Mouse (Mus musculus): ENCODE data around the gene Sh3rf1. TPM values are rescaled to one million over a fixed set of nuclear protein-coding genes. Genes with fewer than 3 reads are reported as not detected.

The Sh3rf1 gene
- polyA plus RNA-seq, 1 experiment from 2014 or later, result 11.4 TPM

GRCm38 (mm10) chr8:61302029-61302368 lies 78.3 kb downstream of the Sh3rf1 start:
- 54% methylated on average over 5 of the region's 5 CpGs for WGBS
- no peak for ATAC-seq (ENCODE audit: insufficient number of reproducible peaks, low FRiP score, low TSS enrichment, low read depth)
- no peak overlapping the region for H3K9ac ChIP-seq

GRCm38 (mm10) chr8:61305451-61306070 lies 81.9 kb downstream of the Sh3rf1 start:
- no peak overlapping the region for H3K4me2 ChIP-seq
- no peak overlapping the region for H3K27ac ChIP-seq
- no peak overlapping the region for H3K9ac ChIP-seq
- H3K4me3 ChIP-seq, result no peak overlapping the region
- no peaks in the 10 kb centered on the region for H3K36me3 ChIP-seq
- WGBS, result 93% methylated on average over 7 of the region's 7 CpGs
- no peak for ATAC-seq (ENCODE audit: insufficient number of reproducible peaks, low FRiP score, low TSS enrichment, low read depth)
- H3K9me3 ChIP-seq, result no peaks in the 10 kb centered on the region
- H3K4me1 ChIP-seq, result peaks cover 19% of the 10 kb centered on the region
- no peaks in the 10 kb centered on the region for H3K27me3 ChIP-seq

More at GRCm38 (mm10) chr8:61302029-61302368, 78.3 kb downstream of the Sh3rf1 start:
- H3K27me3 ChIP-seq, result no peaks in the 10 kb centered on the region
- no peaks in the 10 kb centered on the region for H3K36me3 ChIP-seq
- H3K9me3 ChIP-seq, result no peaks in the 10 kb centered on the region
- H3K4me2 ChIP-seq, result no peak overlapping the region
- H3K27ac ChIP-seq, result no peak overlapping the region
- no peak overlapping the region for H3K4me3 ChIP-seq
- peaks cover 11% of the 10 kb centered on the region; the same call in 1 of the 2 replicates for H3K4me1 ChIP-seq

- 56% methylated on average over 4 of the region's 4 CpGs for WGBS
- H3K9me3 ChIP-seq, result no peaks in the 10 kb centered on the region
- H3K9ac ChIP-seq, result no peak overlapping the region
- H3K4me3 ChIP-seq, result no peak overlapping the region
- H3K27ac ChIP-seq, result no peak overlapping the region
- H3K36me3 ChIP-seq, result no peaks in the 10 kb centered on the region
- no peak overlapping the region for H3K4me2 ChIP-seq
- no peaks in the 10 kb centered on the region for H3K27me3 ChIP-seq
- no peak for ATAC-seq (ENCODE audit: insufficient number of reproducible peaks, low FRiP score, low TSS enrichment, low read depth)
- peaks cover 24% of the 10 kb centered on the region for H3K4me1 ChIP-seq
Observed at GRCm38 (mm10) chr8:61306501-61307112, 82.9 kb downstream of the Sh3rf1 start.

GRCm38 (mm10) chr8:61308896-61309295 lies 85.2 kb downstream of the Sh3rf1 start:
- Histone ChIP-seq H3K36me3 (no peaks in the 10 kb centered on the region), H3K4me3 (no peak overlapping the region), H3K9me3 (no peaks in the 10 kb centered on the region), H3K4me2 (no peak overlapping the region), H3K9ac (no peak overlapping the region), H3K27me3 (no peaks in the 10 kb centered on the region), H3K27ac (no peak overlapping the region), H3K4me1 (peaks cover 20% of the 10 kb centered on the region)
- no peak for ATAC-seq (ENCODE audit: insufficient number of reproducible peaks, low FRiP score, low TSS enrichment, low read depth)

- Histone ChIP-seq H3K36me3 (no peaks in the 10 kb centered on the region), H3K27me3 (no peaks in the 10 kb centered on the region), H3K4me2 (no peak overlapping the region), H3K4me3 (no peak overlapping the region), H3K9me3 (no peaks in the 10 kb centered on the region), H3K4me1 (peaks cover 20% of the 10 kb centered on the region), H3K27ac (no peak overlapping the region), H3K9ac (no peak overlapping the region)
- 35% methylated on average over 20 of the region's 20 CpGs for WGBS
- ATAC-seq (ENCODE audit: insufficient number of reproducible peaks, low FRiP score, low TSS enrichment, low read depth), result no peak
Observed at GRCm38 (mm10) chr8:61309530-61310402, 86.1 kb downstream of the Sh3rf1 start.

GRCm38 (mm10) chr8:61310403-61310871 lies 86.8 kb downstream of the Sh3rf1 start:
- no peak overlapping the region for H3K27ac ChIP-seq

GRCm38 (mm10) chr8:61313016-61313415 lies 89.3 kb downstream of the Sh3rf1 start:
- H3K4me3 ChIP-seq, result no peak overlapping the region
- ATAC-seq (ENCODE audit: insufficient number of reproducible peaks, low FRiP score, low TSS enrichment, low read depth), result no peak
- H3K9ac ChIP-seq, result no peak overlapping the region
- H3K36me3 ChIP-seq, result no peaks in the 10 kb centered on the region
- no peaks in the 10 kb centered on the region for H3K9me3 ChIP-seq
- 70% methylated on average over 7 of the region's 7 CpGs for WGBS
- H3K4me1 ChIP-seq, result peaks cover 22% of the 10 kb centered on the region
- no peak overlapping the region for H3K4me2 ChIP-seq
- H3K27me3 ChIP-seq, result no peaks in the 10 kb centered on the region
- no peak overlapping the region for H3K27ac ChIP-seq

More at GRCm38 (mm10) chr8:61310403-61310871, 86.8 kb downstream of the Sh3rf1 start:
- Histone ChIP-seq H3K27me3 (no peaks in the 10 kb centered on the region), H3K9ac (no peak overlapping the region), H3K4me2 (no peak overlapping the region), H3K36me3 (no peaks in the 10 kb centered on the region), H3K4me1 (peaks cover 20% of the 10 kb centered on the region), H3K9me3 (no peaks in the 10 kb centered on the region), H3K4me3 (no peak overlapping the region)
- ATAC-seq (ENCODE audit: insufficient number of reproducible peaks, low FRiP score, low TSS enrichment, low read depth), result no peak
- 31% methylated on average over 9 of the region's 9 CpGs for WGBS

- 47% methylated on average over 10 of the region's 10 CpGs for WGBS
- H3K9ac ChIP-seq, result no peak overlapping the region
- H3K36me3 ChIP-seq, result no peaks in the 10 kb centered on the region
- H3K4me1 ChIP-seq, result peaks cover 6% of the 10 kb centered on the region; the same call in 1 of the 2 replicates
- no peak for ATAC-seq (ENCODE audit: insufficient number of reproducible peaks, low FRiP score, low TSS enrichment, low read depth)
- H3K27ac ChIP-seq, result no peak overlapping the region
- no peaks in the 10 kb centered on the region for H3K27me3 ChIP-seq
- no peak overlapping the region for H3K4me3 ChIP-seq
- H3K9me3 ChIP-seq, result no peaks in the 10 kb centered on the region
- no peak overlapping the region for H3K4me2 ChIP-seq
Observed at GRCm38 (mm10) chr8:61316012-61316767, 92.5 kb downstream of the Sh3rf1 start.

- ATAC-seq (ENCODE audit: insufficient number of reproducible peaks, low FRiP score, low TSS enrichment, low read depth), result no peak
- WGBS, result 65% methylated on average over 10 of the region's 10 CpGs
- peaks cover 6% of the 10 kb centered on the region; the same call in 1 of the 2 replicates for H3K4me1 ChIP-seq
- no peak overlapping the region for H3K9ac ChIP-seq
- no peaks in the 10 kb centered on the region for H3K36me3 ChIP-seq
- H3K9me3 ChIP-seq, result no peaks in the 10 kb centered on the region
- H3K27me3 ChIP-seq, result no peaks in the 10 kb centered on the region
- H3K27ac ChIP-seq, result no peak overlapping the region
- no peak overlapping the region for H3K4me3 ChIP-seq
- no peak overlapping the region for H3K4me2 ChIP-seq
Observed at GRCm38 (mm10) chr8:61316813-61317534, 93.3 kb downstream of the Sh3rf1 start.

- Histone ChIP-seq H3K4me1 (peaks cover 10% of the 10 kb centered on the region; the same call in 1 of the 2 replicates), H3K9me3 (no peaks in the 10 kb centered on the region), H3K27ac (peak overlapping the region; percentile 18; the same call in 1 of the 2 replicates), H3K9ac (no peak overlapping the region), H3K4me3 (no peak overlapping the region), H3K36me3 (no peaks in the 10 kb centered on the region), H3K27me3 (no peaks in the 10 kb centered on the region), H3K4me2 (no peak overlapping the region)
- WGBS, result 85% methylated on average over 6 of the region's 6 CpGs
- no peak for ATAC-seq (ENCODE audit: insufficient number of reproducible peaks, low FRiP score, low TSS enrichment, low read depth)
Observed at GRCm38 (mm10) chr8:61317535-61318136, 94.0 kb downstream of the Sh3rf1 start.

GRCm38 (mm10) chr8:61321216-61321615 lies 97.5 kb downstream of the Sh3rf1 start:
- Histone ChIP-seq H3K9me3 (no peaks in the 10 kb centered on the region), H3K4me3 (no peak overlapping the region), H3K4me2 (no peak overlapping the region), H3K27ac (no peak overlapping the region), H3K27me3 (no peaks in the 10 kb centered on the region), H3K9ac (no peak overlapping the region), H3K4me1 (peaks cover 22% of the 10 kb centered on the region), H3K36me3 (no peaks in the 10 kb centered on the region)
- WGBS, result 53% methylated on average over 3 of the region's 3 CpGs
- no peak for ATAC-seq (ENCODE audit: insufficient number of reproducible peaks, low FRiP score, low TSS enrichment, low read depth)
